Mouse (Mus musculus) inflammation-experienced regulatory T-cells, adult 6 months (primary cell): ENCODE results near the gene Ankfy1. TPM values are rescaled to one million over a fixed set of nuclear protein-coding genes. Genes with fewer than 3 reads are reported as not detected.
A peak's percentile ranks its signal among the peaks of the same experiment; 100 is the strongest.
"Not testable (repeated sequence)": the region's sequence is repeated elsewhere in the genome, so short reads cannot be mapped to it uniquely, and the experiment has no call there.

Experiments
- ATAC-seq: one replicate; pipeline ENCODE4 v1.8.0; 2017
- polyA plus RNA-seq, 3 experiments: library from polyadenylated mRNA; unstranded; fragments of 100-300 nt; shearing (Covaris generic); gene quantifications; one replicate each; pipeline ENCODE4 v1.2.1; 2017

The Ankfy1 gene
- polyA plus RNA-seq, 3 experiments from 2014 or later, result 30.2 to 52.7 (median 40.1) TPM

DNA sequence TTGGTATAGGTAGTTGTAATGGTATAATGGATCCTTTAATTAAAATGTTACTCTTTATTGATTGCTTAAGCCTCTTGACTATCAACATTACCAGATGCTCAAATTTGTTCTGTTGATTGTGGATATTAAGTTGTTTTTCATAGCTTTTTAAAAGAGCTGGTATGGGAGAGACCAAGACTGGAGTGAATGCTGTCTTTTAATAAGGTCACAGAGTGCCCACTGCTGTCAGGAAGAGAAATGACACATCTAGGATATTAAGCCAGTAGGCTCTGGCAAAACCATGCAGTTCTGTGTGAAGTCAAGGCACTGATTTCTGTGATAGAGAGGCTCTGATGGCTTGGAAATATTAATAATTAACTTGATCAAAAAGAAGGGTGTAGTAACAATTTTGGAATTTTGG is 34.1 kb downstream of the Ankfy1 start:
- ATAC-seq, result no peak

DNA sequence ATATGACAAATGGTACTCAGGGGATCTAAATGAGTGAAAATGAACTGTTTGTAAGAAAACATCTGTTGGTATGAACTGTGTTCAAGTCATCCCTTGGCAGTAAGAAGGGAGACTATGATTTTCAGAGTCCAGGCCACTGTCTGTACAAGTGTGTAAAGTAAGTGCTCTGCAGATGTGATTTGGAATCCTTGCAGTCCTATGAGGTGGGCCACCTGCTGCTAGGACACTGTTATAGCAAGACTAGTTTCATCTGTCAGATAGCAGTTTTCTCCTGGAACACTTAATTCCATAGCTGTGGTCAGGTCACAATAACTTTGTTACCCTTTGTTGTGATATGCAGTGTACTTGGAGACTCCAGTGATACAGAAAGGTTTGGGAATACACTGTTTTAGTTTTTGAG is 36.2 kb downstream of the Ankfy1 start:
- ATAC-seq, result no peak

DNA sequence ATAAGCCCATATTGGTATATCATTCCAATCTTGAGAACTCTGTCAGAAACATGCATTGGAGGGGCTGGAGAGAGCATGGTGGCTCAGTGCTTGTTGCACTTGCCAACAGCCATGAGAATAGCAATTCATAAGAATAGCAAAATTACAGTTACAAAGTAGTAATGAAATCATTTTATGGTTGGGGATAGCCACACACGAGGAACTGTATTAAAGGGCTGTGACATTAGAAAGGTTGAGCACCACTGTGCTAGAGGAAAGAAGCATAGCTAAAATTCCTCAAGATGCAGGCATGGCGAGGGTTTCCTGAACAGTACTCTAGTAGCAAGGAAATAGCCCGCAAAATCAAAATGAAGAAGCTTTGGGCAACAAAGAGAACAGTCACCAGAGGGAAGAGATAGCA is 43.9 kb downstream of the Ankfy1 start:
- ATAC-seq, result no peak

DNA sequence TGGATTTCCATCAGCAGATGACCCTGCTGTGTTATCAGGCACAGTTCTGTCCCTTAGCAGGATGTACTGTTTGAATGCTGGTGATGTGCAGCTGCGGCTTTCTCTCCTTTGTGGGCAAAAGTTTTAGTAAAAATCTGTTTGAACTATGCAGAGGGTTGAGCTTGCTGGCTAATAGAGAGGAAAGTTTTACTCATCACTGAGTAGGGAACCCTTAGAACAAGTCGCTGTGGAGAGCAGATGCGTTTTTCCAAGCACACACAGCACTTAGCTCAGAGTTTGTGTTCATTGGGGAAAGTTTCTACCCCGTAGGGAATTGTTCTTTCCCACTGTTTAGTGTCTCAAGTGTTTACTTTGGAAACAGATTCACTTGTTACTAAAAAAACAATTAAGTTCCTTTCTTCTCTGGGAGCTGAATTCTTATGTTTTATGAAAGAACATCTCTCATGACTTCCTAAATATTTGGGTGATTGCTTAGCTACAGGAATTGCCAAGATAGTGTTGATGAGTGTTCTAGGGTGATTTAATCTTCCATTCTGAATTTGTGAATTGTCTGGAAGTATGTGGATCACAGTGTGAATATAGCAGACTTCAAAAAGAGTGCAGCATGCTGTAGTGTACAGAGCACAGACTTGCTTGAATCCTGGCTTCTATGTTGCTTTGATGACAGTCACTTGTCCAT is 45.2 kb downstream of the Ankfy1 start:
- peak; percentile 72 for ATAC-seq

DNA sequence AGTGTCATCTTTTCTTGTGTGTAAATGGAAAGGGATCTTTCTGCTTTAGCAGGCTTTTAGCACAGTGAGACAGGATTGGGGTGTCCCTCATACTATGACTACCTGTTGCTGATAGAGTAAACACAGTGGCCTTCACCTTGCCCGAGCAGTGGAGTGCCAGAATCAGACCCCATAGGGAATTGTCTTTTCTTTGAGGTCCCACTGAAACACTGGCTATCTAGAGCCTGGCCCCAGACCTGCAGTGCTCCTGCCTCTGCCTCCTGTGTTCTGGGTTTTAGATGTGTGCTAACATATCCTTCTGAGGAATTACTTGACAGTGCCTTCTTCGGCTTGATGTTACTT is 45.7 kb downstream of the Ankfy1 start:
- no peak for ATAC-seq

DNA sequence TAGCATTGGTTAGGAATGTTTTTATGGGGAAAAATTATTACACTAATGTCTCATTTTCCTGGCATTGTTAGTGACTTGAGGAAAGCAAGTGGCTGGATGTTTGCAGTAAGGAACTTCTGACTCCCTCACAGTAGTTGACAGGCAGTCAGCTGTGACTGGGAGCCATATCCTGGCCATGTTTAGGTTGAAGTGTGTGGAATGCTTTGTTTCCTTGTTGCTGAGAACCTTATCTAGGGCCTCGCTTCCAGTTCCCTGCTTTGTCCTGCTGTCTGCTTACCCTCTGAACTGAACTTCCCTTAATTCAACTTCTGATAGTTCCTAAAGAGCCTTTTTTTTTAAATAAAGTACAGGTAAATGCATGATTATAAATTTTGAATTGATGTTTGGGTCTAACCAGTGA is 46.5 kb downstream of the Ankfy1 start:
- no peak for ATAC-seq

DNA sequence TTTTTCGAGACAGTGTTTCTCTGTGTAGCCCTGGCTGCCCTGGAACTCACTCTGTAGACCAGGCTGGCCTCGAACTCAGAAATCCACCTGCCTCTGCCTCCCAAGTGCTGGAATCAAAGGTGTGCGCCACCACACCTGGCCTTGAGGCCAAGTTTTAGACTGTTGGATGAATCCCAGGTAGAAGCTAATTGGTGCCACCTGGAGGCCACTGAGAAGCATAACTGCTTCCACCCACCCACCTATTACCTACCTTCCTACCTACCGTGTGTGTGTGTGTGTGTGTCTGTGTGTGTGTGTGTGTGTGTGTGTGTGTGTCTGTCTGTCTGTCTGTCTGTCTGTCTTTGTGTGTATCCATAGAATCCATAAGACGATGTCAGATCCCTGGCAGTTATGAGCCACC is 47.7 kb downstream of the Ankfy1 start:
- not testable (repeated sequence) for ATAC-seq

DNA sequence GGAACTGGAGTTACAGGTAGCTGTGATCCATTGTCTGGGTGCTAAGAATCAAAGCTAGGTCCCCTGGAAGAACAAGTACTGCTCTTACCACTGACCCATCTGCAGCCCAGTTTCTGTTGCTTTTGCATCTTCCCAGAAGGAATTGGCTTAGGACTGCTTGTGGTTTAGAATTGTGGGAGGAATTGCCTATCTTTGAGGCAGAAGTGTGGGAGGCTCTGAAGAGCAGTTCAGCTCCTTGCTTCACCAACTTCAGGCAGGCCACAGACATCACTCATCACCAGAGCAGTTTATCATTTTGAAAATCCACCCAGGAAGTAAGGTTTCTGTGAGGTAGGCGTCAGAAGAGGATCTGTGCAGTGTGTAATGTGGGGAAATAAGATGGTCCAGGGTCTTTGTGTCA is 49.2 kb downstream of the Ankfy1 start:
- no peak for ATAC-seq

DNA sequence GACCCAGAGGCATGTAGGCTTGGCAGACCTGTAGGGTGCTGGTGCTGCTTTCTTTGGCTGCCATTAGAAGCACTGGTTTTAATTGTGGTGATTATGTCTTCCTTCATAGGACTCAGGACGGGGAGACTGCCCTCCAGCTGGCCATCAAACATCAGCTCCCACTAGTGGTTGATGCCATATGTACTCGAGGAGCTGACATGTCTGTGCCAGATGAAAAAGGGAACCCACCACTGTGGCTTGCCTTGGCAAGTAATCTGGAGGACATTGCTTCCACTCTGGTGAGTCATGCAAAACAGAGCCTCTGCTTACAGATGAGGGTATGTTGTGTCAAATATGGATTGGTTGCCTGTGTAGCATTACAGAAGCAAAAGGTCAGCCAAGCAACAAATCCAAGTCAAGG is 62.1 kb downstream of the Ankfy1 start:
- ATAC-seq, result no peak

DNA sequence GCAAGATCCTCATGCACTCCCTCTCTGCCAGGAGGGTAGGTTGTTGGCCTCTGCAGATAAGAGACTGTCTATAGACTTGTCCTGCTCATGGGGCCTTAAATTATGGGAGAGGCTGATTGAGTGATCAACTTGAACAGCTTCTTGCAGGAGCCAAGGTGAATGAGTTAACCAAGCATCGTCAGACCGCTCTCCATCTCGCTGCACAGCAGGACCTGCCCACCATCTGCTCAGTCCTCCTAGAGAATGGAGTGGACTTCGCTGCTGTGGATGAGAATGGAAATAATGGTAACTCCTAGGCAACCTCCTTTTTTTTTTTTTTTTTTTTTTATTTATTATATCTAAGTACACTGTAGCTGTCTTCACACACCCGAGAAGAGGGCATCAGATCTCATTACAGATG is 68.5 kb downstream of the Ankfy1 start:
- no peak for ATAC-seq

DNA sequence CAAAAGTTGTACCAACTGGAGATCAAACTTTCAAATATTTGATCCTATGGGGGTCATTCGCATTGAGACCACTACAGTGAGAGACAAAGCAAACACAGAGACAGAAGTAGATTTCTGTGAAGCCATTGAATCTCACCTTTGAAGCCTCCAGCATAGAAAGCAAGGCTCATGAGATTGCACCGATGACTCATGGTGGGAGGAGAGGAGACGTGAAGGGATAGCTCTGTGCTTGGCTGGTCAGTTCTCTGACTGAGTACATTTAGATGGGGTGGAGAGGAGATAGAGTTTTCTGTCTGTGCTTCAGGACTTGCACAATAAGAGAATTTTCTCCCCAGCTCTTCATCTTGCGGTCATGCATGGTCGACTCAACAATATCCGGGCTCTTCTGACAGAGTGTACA is 69.8 kb downstream of the Ankfy1 start:
- no peak for ATAC-seq

DNA sequence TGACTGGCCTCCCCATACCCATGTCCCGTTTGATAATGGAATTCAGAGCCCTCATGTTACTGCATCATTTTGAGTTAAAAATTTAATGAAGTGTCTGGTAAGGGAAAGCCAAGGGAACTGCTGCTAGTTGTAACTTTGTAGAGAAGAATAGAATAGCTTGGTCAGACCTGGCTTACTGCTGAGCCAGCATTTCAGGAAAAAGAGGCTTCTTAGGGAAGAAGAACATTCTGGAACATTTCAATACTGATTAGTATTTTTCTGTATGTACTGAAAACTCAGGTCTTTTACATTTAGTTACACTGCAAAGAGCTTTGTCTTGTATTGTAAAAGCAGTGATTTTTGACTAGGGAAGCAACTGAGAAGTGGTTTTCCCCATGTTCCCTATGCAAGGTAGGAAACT is 71.0 kb downstream of the Ankfy1 start:
- no peak for ATAC-seq

DNA sequence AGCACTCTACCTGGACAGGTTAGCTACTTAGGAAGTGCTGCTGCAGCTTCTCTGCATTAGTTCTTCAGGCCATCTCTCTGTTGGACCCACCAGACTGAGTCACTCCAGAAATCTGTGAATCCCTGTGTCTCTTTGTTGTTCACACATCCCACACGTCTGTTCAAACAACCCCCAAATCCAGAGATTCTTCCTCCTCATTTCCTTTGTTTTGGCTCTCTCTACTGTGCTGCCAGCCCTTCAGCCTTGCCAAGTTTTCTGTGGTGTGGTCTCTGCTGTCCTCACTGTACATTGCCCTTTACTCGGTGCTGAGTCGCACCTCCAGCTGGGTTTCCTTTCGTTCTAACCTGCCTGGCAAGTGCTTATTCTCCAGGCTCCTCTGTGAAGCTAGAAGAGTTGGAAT is 74.5 kb downstream of the Ankfy1 start:
- ATAC-seq, result no peak

DNA sequence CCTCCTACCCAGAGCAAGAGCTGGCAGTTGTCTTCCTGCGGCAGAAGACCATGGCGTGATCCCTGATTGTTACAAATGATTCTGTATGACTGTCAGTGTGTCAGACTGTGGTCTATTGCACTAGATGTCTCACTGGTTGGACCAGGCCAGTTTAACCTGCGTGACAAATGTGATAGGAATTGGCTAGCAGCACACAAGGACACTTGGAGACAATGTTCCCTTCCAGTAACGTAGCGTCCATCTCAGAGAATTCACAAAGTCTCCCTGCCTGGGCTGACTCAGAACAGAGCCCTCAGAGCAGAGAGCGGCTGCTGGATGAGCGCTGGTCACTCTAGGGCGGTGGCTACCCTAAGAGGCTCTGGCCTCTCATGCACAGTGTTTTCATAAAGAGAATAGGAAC is 77.9 kb downstream of the Ankfy1 start:
- ATAC-seq, result no peak

DNA sequence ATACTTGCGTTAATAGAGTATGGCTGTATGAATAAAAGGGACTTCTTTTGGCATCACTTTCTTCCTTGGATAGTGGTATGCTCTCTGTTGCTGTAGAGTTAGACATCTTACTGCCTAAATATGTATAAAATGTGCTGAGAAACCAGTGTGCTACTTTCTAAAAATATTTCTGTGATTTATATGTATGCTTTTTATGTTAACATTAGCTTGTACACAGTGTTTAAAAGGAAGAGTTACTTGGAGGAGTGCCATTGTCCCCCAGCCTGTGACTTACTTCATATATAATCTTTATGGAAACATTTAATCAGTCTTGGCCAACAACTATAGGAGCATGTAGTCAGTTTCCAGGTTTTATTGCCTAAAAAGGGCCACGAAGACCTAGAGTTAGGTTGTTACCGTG is 79.3 kb downstream of the Ankfy1 start:
- no peak for ATAC-seq

DNA sequence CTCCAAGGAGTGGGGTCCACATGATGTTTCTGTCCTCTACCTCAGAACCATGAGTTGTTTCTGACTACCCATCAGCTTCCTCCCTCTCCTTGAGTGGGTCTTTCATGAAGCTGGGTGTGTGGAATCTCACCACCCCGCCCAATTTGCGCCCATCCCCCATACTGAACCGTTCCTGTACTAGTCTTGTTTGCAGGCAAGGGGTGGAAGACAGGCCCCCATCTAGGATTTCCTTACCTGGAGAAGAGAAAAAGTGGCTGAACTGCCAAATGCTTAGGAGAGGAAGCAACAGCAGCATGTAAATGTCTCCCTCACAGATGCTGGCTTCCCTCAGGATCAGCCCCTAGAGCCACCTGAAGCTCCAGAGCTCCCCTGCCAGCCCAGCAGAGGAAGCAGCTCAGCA is 80.5 kb downstream of the Ankfy1 start:
- ATAC-seq, result no peak

DNA sequence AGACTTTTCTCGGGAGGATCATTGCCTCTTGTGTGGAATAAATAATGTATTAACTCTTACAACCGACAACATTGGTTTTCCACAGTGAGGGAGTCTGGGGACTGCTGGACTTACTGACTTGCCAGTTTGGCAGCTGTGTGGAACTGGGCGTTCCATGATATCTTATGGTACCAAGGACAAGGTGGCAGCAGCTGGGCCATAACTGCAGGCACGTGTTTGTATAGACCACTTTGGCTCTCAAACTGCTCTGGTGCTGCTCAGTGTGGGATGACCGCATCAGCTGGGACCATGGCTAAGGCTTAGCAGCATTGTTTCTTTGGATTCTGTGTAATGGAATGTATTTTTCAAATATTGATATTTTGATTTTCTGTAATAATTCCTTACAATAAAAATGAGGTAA is 81.0 kb downstream of the Ankfy1 start:
- no peak for ATAC-seq

DNA sequence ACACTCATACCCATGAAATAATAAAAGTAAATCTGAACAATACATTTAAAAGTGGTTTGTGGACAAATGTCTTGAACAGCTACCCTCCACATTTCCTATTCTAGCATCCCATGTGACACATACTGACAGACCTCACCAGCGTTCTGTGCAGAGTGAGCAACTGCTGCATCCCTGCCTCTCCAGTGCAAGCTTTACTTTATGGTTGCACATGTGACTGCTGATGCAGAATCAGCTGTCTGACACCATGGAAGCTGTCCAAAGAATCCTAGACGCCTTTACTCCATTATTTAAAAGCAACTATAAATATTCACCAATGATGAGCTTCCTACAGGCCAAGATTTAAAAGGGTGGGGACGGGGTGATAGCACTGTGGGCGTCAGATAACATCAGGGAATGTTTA is 81.7 kb downstream of the Ankfy1 start:
- no peak for ATAC-seq

DNA sequence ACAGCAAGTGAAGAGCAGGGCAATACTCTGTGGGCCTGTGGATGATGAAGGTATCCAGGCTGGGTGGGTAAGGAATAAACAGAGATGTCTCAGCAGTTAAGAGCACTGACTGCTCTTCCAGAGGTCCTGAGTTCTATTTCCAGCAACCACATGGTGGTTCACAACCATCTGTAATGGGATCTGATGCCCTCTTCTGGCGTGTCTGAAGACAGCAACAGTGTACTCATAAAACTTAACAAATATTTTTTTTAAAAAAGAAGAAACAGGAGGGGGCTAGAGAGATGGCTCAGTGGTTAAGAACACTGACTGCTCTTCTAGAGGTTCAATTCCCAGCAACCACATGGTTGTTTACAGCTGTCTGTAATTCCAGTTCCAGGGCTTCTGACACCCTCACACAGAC is 82.8 kb downstream of the Ankfy1 start:
- ATAC-seq, result not testable (repeated sequence)

DNA sequence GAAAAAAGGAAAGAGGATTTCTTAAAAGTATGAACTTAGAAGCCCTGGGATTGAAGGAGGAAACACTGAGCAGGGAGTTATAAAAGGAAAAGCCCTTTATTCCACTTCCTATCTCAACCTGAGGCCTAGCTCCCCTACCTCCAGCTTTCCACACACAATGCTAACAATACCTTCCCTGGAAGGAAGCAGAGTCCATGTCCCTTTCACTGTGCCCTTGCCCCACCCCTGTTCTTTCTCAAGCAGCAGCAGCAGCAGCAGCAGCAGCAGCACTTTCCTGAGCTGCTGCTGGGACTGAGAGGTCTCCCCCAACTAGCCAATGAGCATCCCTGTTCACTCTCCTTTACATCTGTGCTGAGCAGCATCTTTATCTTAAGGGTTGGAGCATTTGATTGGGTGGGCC is 89.2 kb downstream of the Ankfy1 start:
- no peak for ATAC-seq

DNA sequence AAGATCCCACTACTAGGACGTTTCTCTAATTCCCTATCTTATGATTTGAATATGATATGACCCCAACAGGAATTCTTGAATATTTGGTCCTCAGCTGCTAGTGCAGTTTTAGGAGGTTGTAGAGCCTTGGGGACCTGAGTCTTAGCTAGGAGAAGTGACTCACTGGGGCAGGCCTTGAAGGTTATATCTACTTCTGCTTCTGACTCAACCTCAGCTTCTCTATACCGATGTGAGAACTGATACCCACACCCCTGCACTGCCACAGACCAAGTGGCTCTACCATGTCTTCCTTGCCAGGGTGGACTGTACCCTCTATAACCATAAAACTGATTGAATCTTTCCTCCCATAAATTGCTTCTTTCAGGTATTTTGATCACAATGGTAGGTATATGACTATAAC is 92.3 kb downstream of the Ankfy1 start:
- ATAC-seq, result no peak

DNA sequence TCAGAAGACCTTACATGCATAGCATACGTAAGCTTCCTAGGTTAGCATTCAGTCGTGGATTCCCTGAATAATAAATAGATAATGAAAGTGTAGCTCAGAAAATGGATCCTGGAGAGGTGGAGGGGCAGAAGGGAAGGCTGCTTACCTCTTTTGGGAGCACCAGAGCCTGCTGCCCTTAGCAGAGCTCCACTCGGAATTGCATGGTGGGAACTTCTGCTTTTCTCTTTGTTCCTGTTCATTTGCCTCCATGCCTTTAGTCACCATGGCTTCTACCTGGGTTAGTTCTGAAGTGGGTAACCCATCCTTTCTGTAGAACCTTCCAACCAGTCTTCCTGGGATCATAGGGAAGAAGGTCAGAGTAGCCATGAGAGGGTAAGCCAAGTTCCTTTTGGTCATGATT is 92.7 kb downstream of the Ankfy1 start:
- no peak for ATAC-seq

DNA sequence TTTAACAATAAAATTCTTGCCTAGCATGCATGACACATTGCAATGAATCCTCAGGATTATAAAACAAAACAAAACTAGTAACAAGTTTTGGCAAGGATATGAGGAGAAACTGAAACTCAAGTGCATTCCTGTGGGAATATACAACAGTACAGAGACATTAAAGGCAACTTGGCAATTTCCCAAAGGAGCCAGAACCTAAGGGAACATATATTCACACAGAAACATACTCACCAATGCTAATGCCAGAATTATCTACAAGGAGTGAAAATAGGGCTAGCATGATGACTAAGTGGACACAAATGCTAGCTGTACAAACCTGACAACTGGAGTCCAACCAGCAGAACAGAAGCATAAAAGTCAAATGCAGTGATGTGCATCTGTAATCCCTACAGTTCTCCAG is 102.2 kb downstream of the Ankfy1 start:
- no peak for ATAC-seq

DNA sequence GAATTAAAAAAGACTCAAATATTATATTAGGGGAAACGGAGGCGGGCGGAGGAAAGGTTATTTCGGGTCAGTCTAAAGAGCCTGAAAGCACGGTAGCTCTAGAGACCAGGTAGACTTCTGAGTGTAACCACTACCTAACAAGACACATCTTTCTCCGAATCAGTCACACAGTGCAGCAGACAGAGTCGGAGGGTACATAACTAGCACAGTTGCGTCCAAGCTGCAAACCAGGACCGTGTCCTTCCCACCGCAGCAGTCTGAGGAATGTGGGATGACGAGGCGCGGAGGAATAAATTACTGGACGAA is 105.3 kb downstream of the Ankfy1 start:
- ATAC-seq, result peak; percentile 5

DNA sequence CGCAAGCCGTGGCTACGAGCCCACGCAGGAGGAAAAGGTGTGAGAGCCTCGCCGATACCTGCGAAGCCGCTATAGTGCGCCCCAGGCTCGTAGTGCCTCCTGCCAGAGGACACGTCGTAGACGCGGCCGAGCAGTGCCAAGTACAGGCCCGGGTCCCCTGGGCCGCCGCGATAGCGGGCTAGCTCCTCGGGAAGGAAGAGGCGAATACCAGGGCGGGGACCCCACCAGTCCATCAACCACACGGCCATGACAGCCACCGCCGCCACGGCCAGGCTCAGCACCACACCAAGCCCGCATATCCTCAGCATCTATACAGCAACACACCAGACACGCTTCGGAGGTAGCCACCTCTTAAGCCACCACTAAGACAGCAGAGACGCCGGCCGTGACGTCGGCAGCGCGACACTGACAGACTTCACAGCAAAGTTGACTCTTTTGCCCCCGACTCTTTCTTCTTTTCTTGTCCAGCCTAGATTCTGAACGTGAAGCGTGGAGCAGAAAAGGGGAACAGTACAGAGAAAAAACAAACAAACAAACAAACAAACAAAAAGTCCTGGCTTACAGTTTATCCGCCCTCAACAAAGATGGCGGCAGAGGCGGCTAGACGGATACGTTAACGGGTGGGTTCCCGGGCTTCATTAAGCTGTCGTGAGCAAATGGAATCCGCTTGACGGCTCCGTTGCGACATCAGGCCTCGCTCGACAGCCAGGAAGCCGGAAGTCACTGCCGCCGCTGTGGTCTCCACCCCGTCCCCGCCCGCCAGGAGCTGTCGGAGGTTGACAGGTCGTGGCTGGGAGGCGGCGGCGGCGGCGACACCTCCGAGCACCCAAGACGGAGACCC is 105.9 kb downstream of the Ankfy1 start, which contains the start of the genes Cyb5d2 and Zzef1:
TSS of gene Cyb5d2 (minus strand) at position 688 of the 841 bp plus-strand sequence.
TSS of gene Zzef1 (plus strand) at position 772 of the 841 bp plus-strand sequence.
- ATAC-seq, result peak; percentile 88
